Mouse (Mus musculus) erythroblast, embryonic 14.5 days (primary cell): Measurements from ENCODE around the gene Nup98. TPM values are rescaled to one million over a fixed set of nuclear protein-coding genes. Genes with fewer than 3 reads are reported as not detected.

Experiments
- H3K27me3 ChIP-seq: 2 replicates; pipeline ENCODE4 v1.6.1; 2012; ENCODE audit warnings: inconsistent platforms; ENCODE audit not compliant: control insufficient read depth
- H3K36me3 ChIP-seq: 2 replicates; pipeline ENCODE4 v1.6.1; 2012; ENCODE audit warnings: mild to moderate bottlenecking, inconsistent platforms; ENCODE audit not compliant: control insufficient read depth
- H3K4me1 ChIP-seq: 2 replicates; pipeline ENCODE4 v1.6.1; 2012; ENCODE audit warnings: inconsistent platforms; ENCODE audit not compliant: control insufficient read depth
- H3K4me3 ChIP-seq: replicated peaks from 2 replicates; pipeline ENCODE3; 2012; ENCODE audit warnings: moderate library complexity, mild to moderate bottlenecking, inconsistent platforms
- H3K9me3 ChIP-seq: 2 replicates; pipeline ENCODE4 v1.6.1; 2012; ENCODE audit warnings: low read length, inconsistent platforms, mixed read lengths; ENCODE audit not compliant: control insufficient read depth
- GATA1 ChIP-seq: IDR thresholded peaks from 2 replicates; pipeline ENCODE4 v1.6.1; 2012; ENCODE audit warnings: low read length, inconsistent platforms, mixed read lengths
- TAL1 ChIP-seq: IDR thresholded peaks from 3 replicates; pipeline ENCODE4 v1.6.1; 2012; ENCODE audit warnings: low read length, inconsistent platforms, mixed read lengths
- polyA plus RNA-seq: library from polyadenylated mRNA; stranded (reverse); fragments of >175 nt; gene quantifications from 2 replicates; pipeline ENCODE4 v1.2.3, GENCODE M21; 2012

Gene Nup98
- polyA plus RNA-seq, 1 experiment: 0.17 TPM

DNA sequence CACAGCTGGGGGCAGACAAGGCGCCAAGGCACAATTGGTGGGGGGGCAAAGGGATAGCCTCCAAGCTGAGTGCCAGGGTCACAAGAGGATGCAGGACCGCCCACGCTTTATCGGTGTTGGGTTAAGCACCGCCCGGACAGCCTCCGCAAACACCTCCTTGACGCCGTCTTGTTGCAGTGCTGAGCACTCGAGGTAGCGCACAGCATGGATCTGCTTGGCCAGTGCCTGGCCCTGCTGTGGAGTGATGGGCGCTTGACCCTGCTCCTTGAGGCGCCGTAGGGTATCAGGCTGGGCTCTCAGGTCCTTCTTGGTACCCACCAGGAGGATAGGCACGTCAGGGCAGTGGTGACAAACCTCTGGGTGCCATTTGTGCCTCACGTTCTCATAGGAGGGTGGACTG, 29.6 kb upstream of the Nup98 start:
- Histone ChIP-seq H3K36me3 (peaks cover 93% of the 10 kb centered on the region), H3K4me1 (peaks cover 34% of the 10 kb centered on the region)

DNA sequence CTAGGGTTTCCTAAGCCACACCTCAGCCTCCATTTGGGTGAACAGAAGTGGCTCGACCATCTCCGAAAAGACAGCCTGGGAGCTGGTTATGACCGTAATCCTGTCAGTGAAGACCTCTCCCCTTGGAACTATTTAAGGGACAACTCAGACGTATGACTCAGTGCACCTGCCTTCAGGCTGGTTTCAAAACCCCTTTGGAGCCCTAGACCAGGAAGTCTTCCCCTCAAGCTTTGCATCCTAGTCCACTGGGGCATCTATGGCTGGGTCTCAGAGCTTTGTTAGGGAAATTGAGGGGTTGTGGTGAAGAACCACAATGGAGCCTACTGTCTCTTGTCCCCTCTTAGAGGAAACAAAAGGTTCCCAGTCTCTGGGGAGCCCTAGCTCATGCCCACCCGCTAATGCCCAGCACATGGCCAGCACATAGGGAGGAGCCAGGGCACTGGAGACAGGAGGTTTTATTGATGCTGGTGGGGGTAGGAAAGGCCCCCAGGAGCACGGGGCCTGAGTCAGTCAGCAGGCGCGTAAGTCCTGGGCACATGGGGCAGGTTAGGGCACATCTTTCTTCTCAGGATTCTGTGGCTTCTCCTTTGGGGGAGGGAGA, 28.8 kb upstream of the Nup98 start:
- peaks cover 85% of the 10 kb centered on the region for H3K36me3 ChIP-seq
- no peak overlapping the region for H3K4me3 ChIP-seq
- TF ChIP-seq GATA1 (no peak), TAL1 (no peak)
- H3K9me3 ChIP-seq: no peaks in the 10 kb centered on the region
- H3K4me1 ChIP-seq: peaks cover 26% of the 10 kb centered on the region
- H3K27me3 ChIP-seq: no peaks in the 10 kb centered on the region

More for the DNA sequence above, 29.6 kb upstream of the Nup98 start:
- H3K4me3 ChIP-seq: no peak overlapping the region
- TF ChIP-seq TAL1 (no peak), GATA1 (no peak)
- H3K9me3 ChIP-seq: no peaks in the 10 kb centered on the region
- no peaks in the 10 kb centered on the region for H3K27me3 ChIP-seq

- TF ChIP-seq TAL1 (no peak), GATA1 (no peak)
- H3K4me1 ChIP-seq: peaks cover 5% of the 10 kb centered on the region; the same call in 1 of the 2 replicates
These were observed 23.1 kb upstream of the Nup98 start for GRCm38 (mm10) chr7:102233059-102233458.

GRCm38 (mm10) chr7:102229814-102230213, 19.8 kb upstream of the Nup98 start:
- Histone ChIP-seq H3K36me3 (no peaks in the 10 kb centered on the region; the same call in 1 of the 2 replicates), H3K27me3 (no peaks in the 10 kb centered on the region), H3K4me3 (no peak overlapping the region), H3K9me3 (no peaks in the 10 kb centered on the region), H3K4me1 (peaks cover 2% of the 10 kb centered on the region; the same call in 1 of the 2 replicates)
- TF ChIP-seq GATA1 (no peak), TAL1 (no peak)

More at GRCm38 (mm10) chr7:102233059-102233458, 23.1 kb upstream of the Nup98 start:
- Histone ChIP-seq H3K9me3 (no peaks in the 10 kb centered on the region), H3K4me3 (no peak overlapping the region), H3K27me3 (no peaks in the 10 kb centered on the region), H3K36me3 (peaks cover 27% of the 10 kb centered on the region)

DNA sequence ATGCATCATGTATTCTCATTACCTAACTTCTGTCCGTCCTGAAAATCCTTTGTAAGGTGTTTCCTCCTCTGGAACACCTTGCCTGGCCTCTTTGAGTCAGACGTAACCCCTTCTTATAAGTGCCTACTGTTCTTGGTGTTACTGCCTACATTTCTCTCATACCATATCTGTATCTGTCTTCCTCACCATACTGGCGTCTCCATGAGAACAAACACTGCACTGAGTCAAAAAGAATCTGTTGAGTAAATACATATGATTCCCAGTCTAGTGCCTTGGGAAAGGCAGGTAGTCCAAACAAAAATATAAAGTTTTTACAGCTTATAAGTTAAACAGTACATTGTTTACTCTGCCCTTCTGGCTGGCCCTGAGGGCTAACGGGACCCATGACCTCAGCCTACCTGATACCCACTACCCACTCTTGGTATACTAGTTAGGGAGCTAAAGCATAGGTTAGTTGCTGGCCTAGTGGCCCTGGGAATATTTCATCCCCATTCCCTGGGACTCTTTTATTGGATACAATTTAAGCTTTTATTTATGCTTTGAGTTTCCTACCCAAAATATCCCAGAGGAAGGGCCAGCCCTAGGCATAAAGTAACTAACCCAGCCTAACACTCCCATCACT, 18.2 kb upstream of the Nup98 start:
- Histone ChIP-seq H3K4me3 (no peak overlapping the region), H3K36me3 (no peaks in the 10 kb centered on the region; the same call in 1 of the 2 replicates), H3K4me1 (peaks cover 3% of the 10 kb centered on the region), H3K27me3 (no peaks in the 10 kb centered on the region), H3K9me3 (no peaks in the 10 kb centered on the region)
- no peak for TF ChIP-seq GATA1
- no peak for TF ChIP-seq TAL1

GRCm38 (mm10) chr7:102226051-102226450, 16.1 kb upstream of the Nup98 start:
- TF ChIP-seq GATA1 (no peak), TAL1 (no peak)
- Histone ChIP-seq H3K36me3 (no peaks in the 10 kb centered on the region; the same call in 1 of the 2 replicates), H3K27me3 (no peaks in the 10 kb centered on the region), H3K4me3 (no peak overlapping the region), H3K9me3 (no peaks in the 10 kb centered on the region), H3K4me1 (peaks cover 11% of the 10 kb centered on the region)

DNA sequence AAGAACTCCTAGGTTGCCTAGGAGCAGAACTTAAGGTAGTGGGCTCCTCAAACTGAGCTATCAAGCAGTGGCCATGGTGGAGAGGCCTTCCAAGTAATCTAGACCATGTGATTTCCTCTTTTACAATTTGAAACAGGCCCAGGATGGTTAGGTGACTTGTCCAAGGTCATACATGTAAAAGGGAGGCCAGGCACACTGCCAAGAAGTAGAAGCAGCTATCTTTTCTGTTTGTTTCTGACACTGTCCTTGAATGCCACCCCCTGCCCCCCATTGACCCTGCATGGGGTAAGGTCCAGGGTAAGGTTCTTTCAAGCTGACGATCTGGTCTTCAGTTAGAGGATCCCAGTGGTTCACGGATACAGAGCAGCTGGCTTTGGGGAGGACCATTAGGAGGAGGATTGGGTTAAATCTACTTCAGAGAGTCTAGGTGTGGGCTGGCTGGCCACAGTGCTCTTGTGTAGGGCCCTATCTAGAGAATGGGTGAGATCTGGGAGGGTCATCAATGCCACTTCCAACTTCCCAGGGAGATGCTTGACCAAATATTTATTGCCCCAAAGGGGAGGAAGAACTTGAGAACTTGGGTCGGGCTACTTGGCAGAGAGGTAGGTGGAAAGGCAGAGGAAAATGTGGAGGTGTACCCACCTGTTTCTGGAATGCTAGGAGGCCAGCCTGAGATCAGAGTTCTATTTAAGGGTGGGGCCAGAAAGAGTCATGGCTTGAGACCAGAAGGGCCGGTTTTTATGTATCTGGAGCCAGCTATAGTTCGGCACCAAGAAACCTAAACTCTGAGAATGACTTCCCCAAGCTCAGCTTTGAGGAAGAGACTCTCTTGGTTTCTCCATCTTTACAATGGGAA, 14.1 kb upstream of the Nup98 start:
- Histone ChIP-seq H3K4me3 (no peak overlapping the region), H3K9me3 (no peaks in the 10 kb centered on the region), H3K36me3 (no peaks in the 10 kb centered on the region; the same call in 1 of the 2 replicates), H3K4me1 (peaks cover 11% of the 10 kb centered on the region), H3K27me3 (no peaks in the 10 kb centered on the region)
- TF ChIP-seq GATA1 (no peak), TAL1 (no peak)

GRCm38 (mm10) chr7:102222830-102223556, 13.0 kb upstream of the Nup98 start:
- no peak for TF ChIP-seq TAL1
- no peak for TF ChIP-seq GATA1
- H3K9me3 ChIP-seq: no peaks in the 10 kb centered on the region
- peaks cover 11% of the 10 kb centered on the region for H3K4me1 ChIP-seq
- no peaks in the 10 kb centered on the region for H3K27me3 ChIP-seq
- H3K36me3 ChIP-seq: no peaks in the 10 kb centered on the region; the same call in 1 of the 2 replicates
- peak overlapping the region; percentile 69 for H3K4me3 ChIP-seq

GRCm38 (mm10) chr7:102222336-102222735, 12.4 kb upstream of the Nup98 start:
- H3K4me3 ChIP-seq: peak overlapping the region; percentile 69
- no peaks in the 10 kb centered on the region; the same call in 1 of the 2 replicates for H3K36me3 ChIP-seq
- TF ChIP-seq GATA1: no peak
- TF ChIP-seq TAL1: no peak
- H3K27me3 ChIP-seq: no peaks in the 10 kb centered on the region
- H3K4me1 ChIP-seq: peaks cover 11% of the 10 kb centered on the region
- no peaks in the 10 kb centered on the region for H3K9me3 ChIP-seq
